Comparison of ENCODE assay signal across 7 mouse cellular contexts in the genomic region with DNA sequence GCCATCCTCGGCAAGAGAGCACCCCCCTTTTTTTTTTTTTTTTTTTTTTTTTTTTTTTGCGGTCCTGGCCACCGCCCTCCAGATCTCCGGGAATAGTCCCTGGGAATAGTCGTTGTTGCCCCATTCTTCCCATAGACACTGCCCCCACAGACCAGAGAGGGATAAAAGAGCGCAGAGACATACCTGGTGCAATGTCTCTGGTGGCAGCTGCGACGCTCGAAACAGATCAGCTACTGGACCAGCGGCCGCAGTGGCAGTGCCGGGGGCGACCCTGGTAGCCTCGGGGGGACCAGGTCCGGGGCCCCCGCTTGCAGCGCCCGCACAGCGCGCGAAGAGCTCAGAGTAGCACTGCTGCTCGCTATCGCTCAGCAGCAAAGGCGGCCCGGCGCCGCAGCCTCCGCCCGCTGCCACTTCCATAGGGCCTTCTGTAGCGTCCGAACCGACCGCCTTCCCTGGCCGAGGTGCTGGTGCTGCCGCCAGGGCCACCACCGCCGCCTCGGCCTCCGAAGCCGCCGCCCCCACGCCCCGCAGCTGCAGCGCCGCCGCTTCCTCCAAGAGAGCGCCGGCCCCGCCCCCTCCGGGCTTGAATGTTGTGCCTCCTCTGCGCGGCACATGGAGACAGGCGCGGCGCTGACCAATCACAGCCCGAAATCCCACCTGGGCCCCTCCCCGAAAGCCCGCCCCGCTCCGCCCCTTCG. TPM values are rescaled to one million over a fixed set of nuclear protein-coding genes. Genes with fewer than 3 reads are reported as not detected.
DNase-seq lines count a peak whose midpoint lies in the region; ATAC-seq and TF ChIP-seq lines count a peak whose summit lies in the region.

A gene (minus strand): TSS at position 559 of the 698 bp plus-strand sequence.

- H3K36me3 ChIP-seq in embryonic facial prominence, embryonic 13.5 days: no peaks in the 10 kb centered on the region
- no peaks in the 10 kb centered on the region for H3K36me3 ChIP-seq in heart, adult 2 months (ENCODE audit: control insufficient read depth, insufficient read depth, low read length)
- no peaks in the 10 kb centered on the region for H3K36me3 ChIP-seq in limb, embryonic 12.5 days
- no peaks in the 10 kb centered on the region for H3K36me3 ChIP-seq in midbrain, embryonic 13.5 days
- H3K36me3 ChIP-seq in spleen, adult 2 months (ENCODE audit: control insufficient read depth, insufficient read depth, low read length): no peaks in the 10 kb centered on the region

- DNase-seq in brain, adult 2 months (ENCODE audit: low read depth, low spot score): peak; percentile 88
- DNase-seq in heart, adult 2 months: peak; percentile 71 to 80
- peak; percentile 72 to 80 for DNase-seq in kidney, adult 8-10 months
- DNase-seq in spleen, adult 2 months (ENCODE audit: low read depth in 1 of 2, low spot score in 2 of 2): peak in 1 of 2 experiments; percentile 32

- WGBS in embryonic facial prominence, embryonic 13.5 days: 25% methylated on average over 60 of the region's 61 CpGs
- 17% methylated on average over 52 of the region's 61 CpGs for WGBS in heart, adult 2 months
- 12% methylated on average over 44 of the region's 61 CpGs for WGBS in limb, embryonic 12.5 days
- WGBS in midbrain, embryonic 13.5 days: 23% methylated on average over 44 of the region's 61 CpGs
- WGBS in spleen, adult 2 months: 25% methylated on average over 57 of the region's 61 CpGs

- peak within 1 kb of the TSS; percentile 57 for H3K4me3 ChIP-seq in embryonic facial prominence, embryonic 13.5 days
- H3K4me3 ChIP-seq in heart, adult 2 months: peak within 1 kb of the TSS; percentile 37
- H3K4me3 ChIP-seq in limb, embryonic 12.5 days (replicated peaks): peak within 1 kb of the TSS; percentile 54
- peak within 1 kb of the TSS; percentile 62 for H3K4me3 ChIP-seq in midbrain, embryonic 13.5 days (replicated peaks)
- H3K4me3 ChIP-seq in spleen, adult 2 months (ENCODE audit: extremely low read depth, insufficient read depth, insufficient read length): peak within 1 kb of the TSS; percentile 51

- ATAC-seq in embryonic facial prominence, embryonic 13.5 days (ENCODE audit: insufficient number of reproducible peaks, insufficient read depth, low FRiP score, low TSS enrichment, low read depth): peak; percentile 84
- ATAC-seq in limb, embryonic 12.5 days (ENCODE audit: insufficient number of reproducible peaks, insufficient read depth, low FRiP score, low TSS enrichment, low read depth): peak; percentile 91
- peak; percentile 98 for ATAC-seq in midbrain, embryonic 13.5 days

- TF ChIP-seq EP300 in heart, adult 2 months (IDR thresholded peaks at IDR 0.05; ENCODE audit: insufficient read depth, low read depth, low read length): no peak

- H3K9ac ChIP-seq in embryonic facial prominence, embryonic 13.5 days: peak within 1 kb of the TSS; percentile 69
- H3K9ac ChIP-seq in heart, adult 2 months (ENCODE audit: low read depth, low read length): peak within 1 kb of the TSS; percentile 73
- peak within 1 kb of the TSS; percentile 52; the same call in 1 of the 2 replicates for H3K9ac ChIP-seq in limb, embryonic 12.5 days (replicated peaks)
- H3K9ac ChIP-seq in midbrain, embryonic 13.5 days (replicated peaks): peak within 1 kb of the TSS; percentile 78

- H3K27ac ChIP-seq in embryonic facial prominence, embryonic 13.5 days: no peak within 1 kb of the TSS
- H3K27ac ChIP-seq in heart, adult 2 months: no peak within 1 kb of the TSS
- no peak within 1 kb of the TSS for H3K27ac ChIP-seq in limb, embryonic 12.5 days
- no peak within 1 kb of the TSS for H3K27ac ChIP-seq in midbrain, embryonic 13.5 days
- H3K27ac ChIP-seq in spleen, adult 2 months (ENCODE audit: insufficient read depth, low read length): no peak within 1 kb of the TSS

- peak within 1 kb of the TSS; percentile 73 for H3K4me2 ChIP-seq in embryonic facial prominence, embryonic 13.5 days
- H3K4me2 ChIP-seq in limb, embryonic 12.5 days: peak within 1 kb of the TSS; percentile 79
- H3K4me2 ChIP-seq in midbrain, embryonic 13.5 days (replicated peaks): peak within 1 kb of the TSS; percentile 62

- TF ChIP-seq CTCF in heart, adult 2 months (IDR thresholded peaks at IDR 0.05): no peak
- TF ChIP-seq CTCF in spleen, adult 2 months (IDR thresholded peaks at IDR 0.05; ENCODE audit: extremely low read depth, insufficient read depth, insufficient read length, insufficient replicate concordance): no peak

- H3K79me2 ChIP-seq in heart, adult 2 months (replicated peaks; ENCODE audit: control insufficient read depth, insufficient read depth, low read length): no peaks in the 10 kb centered on the region

- no peaks in the 10 kb centered on the region for H3K4me1 ChIP-seq in embryonic facial prominence, embryonic 13.5 days
- H3K4me1 ChIP-seq in heart, adult 2 months (ENCODE audit: control insufficient read depth, insufficient read depth, low read length): no peaks in the 10 kb centered on the region; the same call in 1 of the 2 replicates
- no peaks in the 10 kb centered on the region for H3K4me1 ChIP-seq in limb, embryonic 12.5 days (replicated peaks)
- H3K4me1 ChIP-seq in midbrain, embryonic 13.5 days (replicated peaks): no peaks in the 10 kb centered on the region
- H3K4me1 ChIP-seq in spleen, adult 2 months (ENCODE audit: control insufficient read depth, insufficient read depth, insufficient read length): peaks cover 2% of the 10 kb centered on the region; the same call in 1 of the 2 replicates

- no peak for TF ChIP-seq POLR2A in heart, adult 2 months (IDR thresholded peaks at IDR 0.05; ENCODE audit: insufficient read depth, low read depth, low read length)
- TF ChIP-seq POLR2A in spleen, adult 2 months (IDR thresholded peaks at IDR 0.05; ENCODE audit: low read depth, low read length): no peak

- intact Hi-C loops in heart, adult 2 months (cut with DNase I): no loop called here

- H3K27me3 ChIP-seq in embryonic facial prominence, embryonic 13.5 days: peaks cover 52% of the 10 kb centered on the region
- no peaks in the 10 kb centered on the region for H3K27me3 ChIP-seq in heart, adult 2 months (ENCODE audit: control insufficient read depth, insufficient read depth, low read length)
- peaks cover 53% of the 10 kb centered on the region for H3K27me3 ChIP-seq in limb, embryonic 12.5 days
- peaks cover 49% of the 10 kb centered on the region for H3K27me3 ChIP-seq in midbrain, embryonic 13.5 days
- H3K27me3 ChIP-seq in spleen, adult 2 months (ENCODE audit: control insufficient read depth, insufficient read depth, low read length): no peaks in the 10 kb centered on the region

- H3K9me3 ChIP-seq in embryonic facial prominence, embryonic 13.5 days: no peaks in the 10 kb centered on the region
- H3K9me3 ChIP-seq in limb, embryonic 12.5 days: no peaks in the 10 kb centered on the region
- H3K9me3 ChIP-seq in midbrain, embryonic 13.5 days: no peaks in the 10 kb centered on the region

RNA-seq across cellular contexts. Expression of the gene that starts here (rescaled TPM):
- 1.00 and 2.4 TPM in 2 replicates for polyA plus RNA-seq in embryonic facial prominence, embryonic 13.5 days (2015; fragmentation: Nextera tagmentation; extraction: Ambion mirVana)
- total RNA-seq in heart, adult 2 months (2021): 1 to 10 TPM in 1 of 2 experiments, under 1 TPM in 1; 0.75 to 1.1 TPM
- 0.39 and 0.64 TPM in 2 replicates for polyA plus RNA-seq in heart, adult 2 months (2012; rRNA removed)
- 0.50 and 0.79 TPM in 2 replicates for polyA plus RNA-seq in limb, embryonic 12.5 days (2016; fragmentation: Nextera tagmentation; extraction: Ambion mirVana)
- polyA plus RNA-seq in midbrain, embryonic 13.5 days (2015; fragmentation: Nextera tagmentation; extraction: Ambion mirVana): 1.5 and 2.3 TPM in 2 replicates
- 0.20 and 0.23 TPM in 2 replicates for polyA plus RNA-seq in spleen, adult 2 months (2012; rRNA removed)

Comparison
In these comparisons a context has a peak if more than half of its experiments do, and no peak if none do; other contexts are left out.
1. Peak in ATAC-seq, H3K4me3 ChIP-seq, H3K9ac ChIP-seq and H3K4me2 ChIP-seq in limb, embryonic 12.5 days; RNA of the gene not detected or under 1 TPM.